Mouse (Mus musculus) layer of hippocampus, adult 8-10 months (tissue): ENCODE data around the gene Gpc5. TPM values are rescaled to one million over a fixed set of nuclear protein-coding genes. Genes with fewer than 3 reads are reported as not detected.

Experiments used
- microRNA-seq, 2 experiments: library from miRNA; unstranded; fragments of <30 nt; microRNA quantifications; one replicate each; pipeline ENCODE4 v1.2.0; 2022
- total RNA-seq, 4 experiments: library from RNA; stranded (reverse); gene quantifications; 2 replicates each; pipeline ENCODE4 v1.2.4; 2022

Gpc5 gene
- total RNA-seq, 4 experiments from 2014 or later = 33.3 to 43.9 (median 38.7) TPM

Small RNAs within 50 kb of the gene (microRNA-seq; reads per million reads assigned to microRNA genes)
- 457 to 747 reads per million in 2 experiments for gene Mir17
- gene Mir18 = 20.7 to 32.2 reads per million in 2 experiments
- gene Mir19a = 0 to 0.32 reads per million in 2 experiments
- 0.25 to 0.32 reads per million in 2 experiments for gene Mir19b-1
- 202 to 575 reads per million in 2 experiments for gene Mir20a
- gene Mir92-1 = 336 to 505 reads per million in 2 experiments
